Mouse (Mus musculus): ENCODE results near the gene Smyd2. TPM values are rescaled to one million over a fixed set of nuclear protein-coding genes. Genes with fewer than 3 reads are reported as not detected.

The Smyd2 gene
- total and polyA plus RNA-seq, 3 experiments: 140 to 146 TPM; not detected in 1

GRCm38 (mm10) chr1:189833351-189833750 lies 88.8 kb downstream of the Smyd2 start:
- Histone ChIP-seq H3K4me1 (ENCODE audit: control insufficient read depth in 1 of 2, insufficient read depth in 2 of 2, low read length in 2 of 2) (no peaks in the 10 kb centered on the region), H3K36me3 (ENCODE audit: control insufficient read depth in 1 of 2, insufficient read depth in 2 of 2, low read length in 2 of 2) (no peaks in the 10 kb centered on the region), H3K9ac (ENCODE audit: control insufficient read depth, low read depth, low read length, poor library complexity, severe bottlenecking) (no peak overlapping the region), H3K4me3 (ENCODE audit: control insufficient read depth in 1 of 2, insufficient read depth in 1 of 2, low read depth in 2 of 2, low read length in 2 of 2) (no peak overlapping the region), H3K27me3 (ENCODE audit: control insufficient read depth in 1 of 2, insufficient read depth in 2 of 2, low read length in 2 of 2) (no peaks in the 10 kb centered on the region), H3K9me3 (replicated peaks; ENCODE audit: insufficient read depth, low read length) (no peaks in the 10 kb centered on the region), H3K79me2 (ENCODE audit: control insufficient read depth, insufficient read depth, low read length, poor library complexity) (no peaks in the 10 kb centered on the region), H3K27ac (ENCODE audit: control insufficient read depth, low read depth, low read length) (no peak overlapping the region)
- no peak for DNase-seq (ENCODE audit: low read depth, low spot score)
- no peak for TF ChIP-seq NRF1 (IDR thresholded peaks at IDR 0.05; ENCODE audit: insufficient read depth, low read depth, low read length, poor library complexity, severe bottlenecking)
- TF ChIP-seq MYB (IDR thresholded peaks at IDR 0.05; ENCODE audit: low read depth, low read length): no peak
- TF ChIP-seq POLR2A (IDR thresholded peaks at IDR 0.05; ENCODE audit: control insufficient read depth in 1 of 2, insufficient read depth in 1 of 2, low read depth in 1 of 2, low read length in 2 of 2, poor library complexity in 1 of 2): no peak
- TF ChIP-seq NELFE (IDR thresholded peaks at IDR 0.05; ENCODE audit: low read depth, low read length): no peak
- TF ChIP-seq MEF2A (IDR thresholded peaks at IDR 0.05; ENCODE audit: extremely low read depth, insufficient replicate concordance, low read depth, low read length, poor library complexity, severe bottlenecking): no peak
- TF ChIP-seq MAX (IDR thresholded peaks at IDR 0.05; ENCODE audit: low read length): no peak
- no peak for TF ChIP-seq POLR2AphosphoS5 (IDR thresholded peaks at IDR 0.05; ENCODE audit: borderline replicate concordance, low read depth, low read length)

- Histone ChIP-seq H3K4me3 (ENCODE audit: control insufficient read depth in 1 of 2, insufficient read depth in 1 of 2, low read depth in 2 of 2, low read length in 2 of 2) (no peak overlapping the region), H3K4me1 (ENCODE audit: control insufficient read depth in 1 of 2, insufficient read depth in 2 of 2, low read length in 2 of 2) (no peaks in the 10 kb centered on the region), H3K9me3 (replicated peaks; ENCODE audit: insufficient read depth, low read length) (no peaks in the 10 kb centered on the region), H3K79me2 (ENCODE audit: control insufficient read depth, insufficient read depth, low read length, poor library complexity) (no peaks in the 10 kb centered on the region), H3K27me3 (ENCODE audit: control insufficient read depth in 1 of 2, insufficient read depth in 2 of 2, low read length in 2 of 2) (no peaks in the 10 kb centered on the region), H3K27ac (ENCODE audit: control insufficient read depth, low read depth, low read length) (no peak overlapping the region), H3K36me3 (ENCODE audit: control insufficient read depth in 1 of 2, insufficient read depth in 2 of 2, low read length in 2 of 2) (no peaks in the 10 kb centered on the region), H3K9ac (ENCODE audit: control insufficient read depth, low read depth, low read length, poor library complexity, severe bottlenecking) (no peak overlapping the region)
- no peak for DNase-seq (ENCODE audit: low read depth, low spot score)
- TF ChIP-seq TAL1 (IDR thresholded peaks at IDR 0.05; ENCODE audit: low read length): no peak
- no peak for TF ChIP-seq EP300 (IDR thresholded peaks at IDR 0.05; ENCODE audit: low read depth in 1 of 2, low read length in 2 of 2)
- TF ChIP-seq ZMIZ1 (IDR thresholded peaks at IDR 0.05; ENCODE audit: low read depth, low read length): no peak
- no peak for TF ChIP-seq CTCF (IDR thresholded peaks at IDR 0.05 in 2 of 3, conservative IDR thresholded peaks at IDR 0.05 in 1 of 3; ENCODE audit: control insufficient read depth in 1 of 3, insufficient read depth in 1 of 3, low read depth in 2 of 3, low read length in 3 of 3, poor library complexity in 1 of 3, severe bottlenecking in 1 of 3)
- TF ChIP-seq GATA1 (IDR thresholded peaks at IDR 0.05; ENCODE audit: low read depth, low read length): no peak
- no peak for TF ChIP-seq E2F4 (IDR thresholded peaks at IDR 0.05; ENCODE audit: borderline replicate concordance, low read depth, low read length)
- TF ChIP-seq UBTF (IDR thresholded peaks at IDR 0.05; ENCODE audit: borderline replicate concordance, insufficient read depth, low read depth, low read length): no peak
- no peak for TF ChIP-seq NELFE (IDR thresholded peaks at IDR 0.05; ENCODE audit: low read depth, low read length)
- no peak for TF ChIP-seq CHD1 (IDR thresholded peaks at IDR 0.05; ENCODE audit: low read depth, low read length)
These were observed 91.3 kb downstream of the Smyd2 start for GRCm38 (mm10) chr1:189830797-189831232.

Other genes starting within 250 kb of the Smyd2 start
- 16.6 and 25.2 TPM in 2 replicates for gene Cenpf, start 234.3 kb downstream of the Smyd2 start, total RNA-seq (2012; rRNA removed)
- 10 to 100 TPM; 34.5 to 63.2 TPM for gene Cenpf, start 234.3 kb downstream of the Smyd2 start, polyA plus RNA-seq (2012; ENCODE audit: insufficient read depth in 1 of 2, insufficient read length in 2 of 2, low read depth in 1 of 2, low replicate concordance in 2 of 2, missing spikeins in 1 of 2)
- 0.23 and 0.62 TPM in 2 replicates for gene Ptpn14, start 194.1 kb downstream of the Smyd2 start, total RNA-seq (2012; rRNA removed)
- gene Ptpn14, start 194.1 kb downstream of the Smyd2 start, polyA plus RNA-seq (2012; ENCODE audit: insufficient read depth in 1 of 2, insufficient read length in 2 of 2, low read depth in 1 of 2, low replicate concordance in 2 of 2, missing spikeins in 1 of 2): 1 to 10 TPM in 1 of 2 experiments, not detected in 1; 1.0 TPM
- not detected in 2 replicates for gene Prox1, start 248.4 kb upstream of the Smyd2 start, total RNA-seq (2012; rRNA removed)
- not detected for gene Prox1, start 248.4 kb upstream of the Smyd2 start, polyA plus RNA-seq (2012; ENCODE audit: insufficient read depth in 1 of 2, insufficient read length in 2 of 2, low read depth in 1 of 2, low replicate concordance in 2 of 2, missing spikeins in 1 of 2)

Measured in MEL (cell line).